Mouse (Mus musculus) gastrocnemius, adult 8-10 months (tissue): ENCODE data around the gene Serpinb1c. TPM values are rescaled to one million over a fixed set of nuclear protein-coding genes. Genes with fewer than 3 reads are reported as not detected.
"Not testable (repeated sequence)": the region's sequence is repeated elsewhere in the genome, so short reads cannot be mapped to it uniquely, and the experiment has no call there.

Source experiments
- DNase-seq, 2 experiments: peaks; one replicate each; pipeline ENCODE4 v3.0.0; 2022; ENCODE audit warnings: low spot score in 2 of 2
- total RNA-seq, 4 experiments: library from RNA; stranded (reverse); gene quantifications; 2 replicates each; pipeline ENCODE4 v1.2.4; 2022

Gene Serpinb1c
- total RNA-seq, 4 experiments from 2014 or later, result 1.2 to 3.9 (median 2.1) TPM

DNA sequence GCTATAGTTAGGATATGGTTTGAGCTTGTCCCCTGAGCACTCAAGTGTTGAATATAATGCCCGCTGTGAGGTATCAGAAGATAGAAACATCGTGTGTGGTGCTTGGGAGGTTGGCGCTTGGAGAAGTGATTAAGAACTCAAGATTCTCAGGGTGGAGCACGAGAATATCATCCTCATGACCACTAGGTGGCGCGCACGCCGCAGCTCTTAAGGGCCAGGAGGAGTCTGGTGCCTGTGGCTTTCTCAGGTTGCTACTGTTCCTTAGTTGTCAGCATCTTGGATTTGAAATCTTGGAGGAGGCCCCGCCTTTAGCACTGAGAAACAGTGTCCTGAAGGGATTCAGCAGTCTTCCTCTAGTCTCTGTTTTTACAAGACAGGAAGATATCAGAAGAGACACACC lies 31.5 kb downstream of the Serpinb1c start:
- peak; percentile 63 to 71 for DNase-seq

GRCm38 (mm10) chr13:32865591-32865990 lies 32.4 kb downstream of the Serpinb1c start:
- DNase-seq, result no peak

DNA sequence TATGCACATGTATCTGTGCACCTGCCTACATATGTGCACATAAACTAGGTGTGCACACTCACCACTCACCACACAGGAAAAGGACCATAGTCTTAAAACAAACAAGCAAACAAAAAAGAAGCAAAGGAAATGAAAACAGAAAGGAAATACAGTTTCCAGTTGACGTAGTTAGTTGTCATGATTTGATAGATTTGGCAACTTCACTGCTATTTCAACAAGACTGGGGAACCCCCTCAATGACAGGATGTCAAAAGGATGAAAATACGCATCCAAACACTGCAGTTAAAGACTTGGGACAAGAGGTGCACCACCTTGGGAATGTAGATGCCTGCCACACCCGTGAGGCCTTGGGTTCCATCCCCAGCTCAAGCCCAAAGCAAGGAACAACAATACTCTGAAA lies 33.5 kb downstream of the Serpinb1c start:
- DNase-seq, result not testable (repeated sequence)

- DNase-seq, result no peak
Observed at GRCm38 (mm10) chr13:32863456-32863855, 34.6 kb downstream of the Serpinb1c start.

DNA sequence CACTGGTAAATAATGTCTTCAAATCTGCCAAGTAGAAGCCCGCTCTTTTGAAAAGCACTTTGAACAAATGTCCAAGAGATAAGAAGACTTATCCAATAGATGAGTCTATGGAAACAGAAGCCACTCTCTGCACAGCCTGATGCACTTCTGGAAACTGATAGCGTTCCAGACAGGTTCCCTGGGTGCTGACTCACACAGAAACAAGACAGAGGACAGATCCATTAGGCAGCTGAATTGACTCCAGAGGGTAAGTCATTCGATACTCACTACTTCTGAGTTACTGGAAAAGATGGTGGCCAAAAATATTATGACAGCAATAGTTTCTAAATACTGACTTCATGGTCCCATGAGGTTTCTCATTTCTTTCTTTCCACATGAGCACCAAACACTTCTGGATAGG lies 37.2 kb downstream of the Serpinb1c start:
- DNase-seq, result peak; percentile 13 to 34

DNA sequence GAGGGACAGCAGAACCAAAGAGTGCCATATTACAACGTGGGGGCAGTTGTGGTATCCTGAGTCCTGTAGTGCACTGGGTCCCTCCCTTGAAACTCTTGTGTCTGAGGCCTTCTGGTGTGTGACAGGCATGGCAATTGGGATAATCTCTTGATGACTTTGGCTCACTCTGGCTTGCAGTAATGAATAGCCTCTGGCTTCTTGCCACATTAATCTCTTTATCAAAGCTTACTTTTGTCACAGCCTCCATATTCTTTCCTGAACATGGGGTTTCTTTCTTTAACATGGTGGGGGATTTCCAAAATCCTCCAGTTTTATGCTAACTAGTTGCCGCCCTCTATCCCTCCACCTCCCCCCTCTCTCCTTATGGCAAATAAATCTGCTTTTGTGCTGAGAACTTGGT lies 44.9 kb downstream of the Serpinb1c start:
- DNase-seq, result no peak

- no peak for DNase-seq
Observed at GRCm38 (mm10) chr13:32852539-32852938, 45.5 kb downstream of the Serpinb1c start.

GRCm38 (mm10) chr13:32851967-32852366 lies 46.0 kb downstream of the Serpinb1c start:
- DNase-seq, result peak in 1 of 2 experiments; percentile 42

DNA sequence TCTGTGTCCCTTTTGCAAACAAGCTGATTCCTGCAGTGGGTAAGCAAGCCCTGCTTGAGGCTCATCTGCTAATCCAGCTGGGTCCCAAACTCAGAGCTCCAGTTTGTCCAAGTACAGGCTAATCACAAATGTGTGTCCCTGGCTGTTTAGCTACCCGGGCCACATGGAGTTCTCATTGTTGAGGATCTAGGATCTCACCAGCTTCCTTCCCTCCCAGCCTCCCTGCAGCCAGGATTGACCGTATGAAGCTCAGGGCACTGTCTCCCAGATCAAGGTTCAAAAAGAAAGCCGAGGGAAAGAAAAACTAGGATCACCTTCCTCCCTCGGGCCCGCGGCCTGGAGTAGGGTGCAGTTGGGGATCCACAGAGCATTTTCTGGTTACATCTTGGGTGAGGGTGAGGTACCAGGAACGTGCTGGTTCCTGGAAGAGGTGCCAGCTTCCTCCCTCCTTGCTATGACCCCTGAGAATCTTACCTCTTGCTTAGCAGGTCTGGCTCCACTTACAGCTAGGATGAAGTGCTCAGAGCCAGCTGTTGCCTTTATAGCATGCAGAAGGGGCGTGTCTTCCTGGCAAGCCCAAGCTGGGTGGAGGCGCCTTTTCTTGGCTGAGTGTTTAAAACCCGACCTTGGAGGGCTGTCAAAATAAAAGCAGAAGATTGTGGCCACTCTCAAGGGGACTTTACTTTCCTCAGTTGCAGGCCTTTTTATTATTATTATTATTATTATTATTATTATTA lies 47.2 kb downstream of the Serpinb1c start, which contains the start of gene Serpinb1a:
Serpinb1a (minus strand) TSS at position 518 of the 737 bp plus-strand sequence.
- DNase-seq, result peak; percentile 53 to 64

DNA sequence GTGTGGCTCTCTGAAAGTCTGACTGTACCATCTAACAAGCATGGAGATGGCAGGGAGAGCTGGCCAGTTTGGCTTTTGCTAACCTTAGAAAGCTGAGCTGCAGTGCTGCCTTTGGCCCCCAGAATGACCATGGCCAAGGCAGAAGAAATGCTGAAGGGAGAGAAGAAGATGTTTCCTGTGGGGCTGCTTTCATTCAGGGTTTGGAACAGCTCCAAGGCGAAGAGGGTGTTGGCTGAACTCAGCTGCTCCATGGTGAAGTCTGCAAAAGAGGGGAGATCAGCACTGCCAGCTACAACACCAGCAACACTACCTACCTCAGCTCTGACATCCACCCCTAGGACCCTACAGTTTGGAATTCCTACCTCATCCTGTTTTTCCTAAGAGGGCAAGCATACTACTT lies 47.9 kb downstream of the Serpinb1c start:
- no peak for DNase-seq

DNA sequence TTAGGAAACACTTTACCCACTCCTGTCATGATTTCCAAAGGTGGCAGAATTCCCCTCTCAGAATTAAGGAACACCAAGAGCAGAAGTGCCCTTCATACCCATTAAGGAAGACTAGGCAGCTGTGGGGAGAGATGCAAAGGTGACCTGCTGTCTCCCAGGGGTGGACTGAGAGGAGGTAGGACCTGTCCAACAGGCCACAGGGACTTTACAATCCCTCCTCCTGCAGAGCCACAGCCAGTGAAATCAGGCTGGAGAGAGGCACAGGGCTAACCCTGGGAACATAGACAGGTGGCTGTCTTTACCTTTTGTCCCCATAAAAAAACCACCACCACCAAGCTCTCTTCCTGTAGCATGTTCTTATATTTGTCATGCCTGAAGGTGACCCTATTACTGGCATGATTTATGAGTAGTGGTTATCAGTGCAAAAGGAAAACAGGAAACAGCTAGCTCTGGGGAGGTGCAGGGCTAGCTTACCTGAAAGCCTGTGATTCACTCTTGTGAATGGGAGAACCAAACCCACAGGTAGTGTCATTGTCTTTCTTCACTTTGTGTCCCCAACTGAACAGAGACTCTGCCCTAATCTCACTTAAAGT lies 48.4 kb downstream of the Serpinb1c start:
- no peak for DNase-seq

DNA sequence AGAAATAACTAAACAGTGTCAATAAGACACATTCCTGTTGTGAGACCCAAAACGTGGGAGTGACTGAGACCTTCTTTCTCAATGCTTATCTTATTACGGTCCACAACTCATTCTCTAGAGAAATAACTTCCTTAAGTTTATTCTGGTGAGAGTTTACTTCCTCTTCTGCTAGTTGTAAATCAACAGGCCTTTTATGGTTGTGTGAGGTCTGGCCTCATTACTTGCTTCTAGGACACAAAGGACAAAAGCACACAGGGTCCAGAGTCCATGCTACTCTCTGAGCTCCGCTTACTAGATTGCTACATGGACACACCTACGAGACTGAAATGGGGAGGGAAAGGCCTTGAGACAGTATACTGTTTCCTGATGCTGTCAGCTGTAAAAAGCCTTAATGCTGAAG lies 48.9 kb downstream of the Serpinb1c start:
- DNase-seq, result no peak

DNA sequence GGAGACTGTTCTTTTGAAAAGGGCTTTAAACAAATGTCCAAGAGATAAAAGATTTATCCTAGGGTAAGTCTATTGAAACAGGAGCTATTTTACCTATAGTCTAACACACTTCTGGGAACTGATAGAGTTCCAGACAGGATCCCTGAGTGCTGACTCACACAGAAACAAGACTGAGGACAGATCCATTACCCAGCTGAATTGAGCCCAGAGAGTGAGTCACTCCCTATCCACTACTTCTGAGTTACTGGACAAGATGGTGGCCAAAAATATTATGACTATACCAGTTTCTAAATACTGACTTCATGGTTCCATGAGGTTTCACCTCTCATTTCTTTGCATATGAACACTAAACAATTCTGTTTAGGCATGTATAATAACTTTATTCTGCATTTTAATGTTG lies 51.8 kb downstream of the Serpinb1c start:
- DNase-seq, result no peak

DNA sequence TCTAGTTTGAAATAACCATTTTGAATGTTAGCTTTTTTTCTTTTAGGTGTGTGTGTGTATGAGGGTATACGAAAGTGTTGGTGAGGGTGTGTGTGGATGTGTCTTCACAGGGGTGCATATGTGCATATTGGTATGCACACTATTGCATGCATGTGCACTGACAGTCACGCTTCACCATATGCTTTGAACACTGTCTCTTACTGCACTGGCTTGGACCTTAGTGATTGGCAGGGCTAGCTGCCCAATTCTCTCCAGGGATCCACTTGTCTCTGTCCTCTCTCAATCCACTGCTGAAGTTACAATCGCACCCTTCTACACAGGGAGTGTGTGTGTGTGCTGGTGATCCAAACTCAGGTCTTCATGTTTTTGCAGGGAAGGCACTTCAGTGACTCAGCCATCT lies 56.7 kb downstream of the Serpinb1c start:
- DNase-seq, result no peak

- DNase-seq, result no peak
Observed at GRCm38 (mm10) chr13:32839314-32839713, 58.7 kb downstream of the Serpinb1c start.

- DNase-seq, result no peak
Observed at GRCm38 (mm10) chr13:32834513-32834912, 63.5 kb downstream of the Serpinb1c start.

DNA sequence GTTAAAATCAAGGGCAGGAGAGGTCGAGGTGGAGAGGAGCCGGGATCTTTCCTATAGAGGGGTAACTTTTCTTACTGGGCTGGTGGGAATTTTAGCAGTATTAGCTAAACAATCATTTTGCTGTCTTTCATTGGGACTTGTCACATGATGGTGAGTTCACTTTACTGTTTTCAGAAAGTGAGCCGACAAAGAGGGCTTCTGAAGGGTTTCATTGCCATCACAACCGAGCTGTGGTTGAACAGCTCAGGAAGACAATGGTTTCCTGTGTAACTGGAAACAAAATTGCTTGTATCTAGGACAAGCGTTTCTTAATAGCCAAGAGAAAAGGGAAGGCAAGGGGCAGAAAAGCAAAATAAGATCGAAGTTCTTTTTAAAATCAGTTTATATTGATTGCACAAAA lies 64.8 kb downstream of the Serpinb1c start:
- DNase-seq, result no peak

DNA sequence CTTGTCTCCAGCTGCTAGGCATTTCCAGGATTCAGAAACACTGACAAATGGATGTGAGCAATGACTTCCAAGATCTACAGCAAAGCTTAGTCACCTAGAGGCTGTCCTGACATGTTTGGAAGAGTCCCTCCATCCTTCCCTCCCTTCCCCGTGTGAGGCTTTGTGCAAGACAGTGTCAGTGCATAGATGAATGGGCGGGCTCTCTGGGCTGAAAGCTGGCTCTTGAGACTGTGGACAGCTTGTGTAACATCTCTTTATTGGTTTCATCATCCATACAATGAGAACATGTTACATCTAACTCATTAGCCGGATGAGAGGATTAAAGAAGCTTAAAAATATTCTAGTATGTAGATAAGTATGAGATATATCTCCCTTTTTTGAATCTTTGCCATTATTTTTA lies 65.2 kb downstream of the Serpinb1c start:
- no peak for DNase-seq

DNA sequence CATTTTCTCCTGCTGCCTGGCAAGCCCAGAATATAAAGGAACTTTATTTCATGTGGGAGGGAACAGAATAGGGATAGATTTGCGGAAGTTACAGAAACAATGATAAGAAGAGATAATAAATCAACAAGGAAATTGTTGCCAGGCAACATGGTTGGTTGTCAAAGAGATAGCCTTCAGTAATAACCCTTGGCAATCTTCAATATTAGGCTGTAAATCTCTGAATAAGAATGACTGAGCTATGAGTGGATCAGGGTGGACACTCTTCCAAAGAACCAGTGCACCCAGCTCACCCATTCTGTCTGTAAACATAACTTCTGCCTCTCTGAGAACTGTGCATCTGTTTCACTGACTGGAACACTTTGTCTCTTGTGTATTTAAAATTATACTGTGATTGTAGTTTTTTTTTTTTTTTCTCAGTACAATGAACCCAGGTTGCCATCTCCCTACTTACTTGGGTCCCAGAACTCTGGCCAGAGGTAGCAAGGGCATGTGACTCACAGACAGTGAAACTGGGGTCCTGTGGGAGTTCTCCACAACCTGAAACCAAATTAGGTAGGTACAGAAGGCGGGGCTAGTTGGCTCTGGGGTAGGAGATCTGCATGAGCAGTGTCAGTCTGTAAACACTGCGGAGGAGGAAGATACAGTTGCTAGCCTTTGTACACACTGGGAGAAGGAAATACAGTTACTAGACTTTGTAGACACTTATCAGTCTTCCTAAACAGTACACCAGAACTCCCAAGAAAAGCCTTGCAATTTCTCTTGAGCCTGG lies 66.3 kb downstream of the Serpinb1c start:
- no peak for DNase-seq
